Mouse (Mus musculus): ENCODE measurements at regions not wholly inside any gene's neighbourhood (a gene's known extent, or its start where the extent isn't known, plus 50 kb on each side); places are given as distances from the start of the nearest gene placed in this dataset.
A peak's percentile ranks its signal among the peaks of the same experiment; 100 is the strongest.

- no peak for DNase-seq (ENCODE audit: low read depth, low spot score)
Measured at GRCm38 (mm10) chr13:72352641-72353181, 275.9 kb upstream of the Irx2 start.

- DNase-seq (ENCODE audit: low read depth, low spot score) = no peak
Measured at GRCm38 (mm10) chr13:72355297-72355696, 273.3 kb upstream of the Irx2 start.

- no peak for DNase-seq (ENCODE audit: low read depth, low spot score)
Measured at GRCm38 (mm10) chr13:72355821-72356220, 272.8 kb upstream of the Irx2 start.

GRCm38 (mm10) chr13:72358243-72358904 lies 270.2 kb upstream of the Irx2 start:
- DNase-seq (ENCODE audit: low read depth, low spot score) = no peak

- DNase-seq (ENCODE audit: low read depth, low spot score) = peak; percentile 31
Measured at GRCm38 (mm10) chr13:72365534-72366271, 262.9 kb upstream of the Irx2 start.

GRCm38 (mm10) chr13:72366281-72366680 lies 262.3 kb upstream of the Irx2 start:
- peak; percentile 41 for DNase-seq (ENCODE audit: low read depth, low spot score)

GRCm38 (mm10) chr13:72370131-72370530 lies 258.5 kb upstream of the Irx2 start:
- no peak for DNase-seq (ENCODE audit: low read depth, low spot score)

- DNase-seq (ENCODE audit: low read depth, low spot score) = no peak
Measured at GRCm38 (mm10) chr13:72370997-72371396, 257.6 kb upstream of the Irx2 start.

- DNase-seq (ENCODE audit: low read depth, low spot score) = no peak
Measured at GRCm38 (mm10) chr13:72393366-72393765, 235.3 kb upstream of the Irx2 start.

GRCm38 (mm10) chr13:72400677-72401076 lies 227.9 kb upstream of the Irx2 start:
- DNase-seq (ENCODE audit: low read depth, low spot score) = peak; percentile 91

- DNase-seq (ENCODE audit: low read depth, low spot score) = no peak
Measured at GRCm38 (mm10) chr13:72409238-72409965, 219.2 kb upstream of the Irx2 start.

- DNase-seq (ENCODE audit: low read depth, low spot score) = no peak
Measured at GRCm38 (mm10) chr13:72412656-72413055, 216.0 kb upstream of the Irx2 start.

GRCm38 (mm10) chr13:72416981-72417380 lies 211.6 kb upstream of the Irx2 start:
- no peak for DNase-seq (ENCODE audit: low read depth, low spot score)

GRCm38 (mm10) chr13:72417816-72418215 lies 210.8 kb upstream of the Irx2 start:
- no peak for DNase-seq (ENCODE audit: low read depth, low spot score)

GRCm38 (mm10) chr13:72418285-72418684 lies 210.3 kb upstream of the Irx2 start:
- no peak for DNase-seq (ENCODE audit: low read depth, low spot score)

GRCm38 (mm10) chr13:72419532-72419931 lies 209.1 kb upstream of the Irx2 start:
- DNase-seq (ENCODE audit: low read depth, low spot score) = no peak

GRCm38 (mm10) chr13:72425917-72426316 lies 202.7 kb upstream of the Irx2 start:
- peak; percentile 33 for DNase-seq (ENCODE audit: low read depth, low spot score)

GRCm38 (mm10) chr13:72445336-72445735 lies 183.3 kb upstream of the Irx2 start:
- DNase-seq (ENCODE audit: low read depth, low spot score) = no peak

- DNase-seq (ENCODE audit: low read depth, low spot score) = no peak
Measured at GRCm38 (mm10) chr13:72448458-72449058, 180.1 kb upstream of the Irx2 start.

GRCm38 (mm10) chr13:72495353-72495752 lies 133.3 kb upstream of the Irx2 start:
- no peak for DNase-seq (ENCODE audit: low read depth, low spot score)

GRCm38 (mm10) chr13:72497036-72497435 lies 131.6 kb upstream of the Irx2 start:
- DNase-seq (ENCODE audit: low read depth, low spot score) = no peak

GRCm38 (mm10) chr13:72497521-72497920 lies 131.1 kb upstream of the Irx2 start:
- DNase-seq (ENCODE audit: low read depth, low spot score) = no peak
